Mouse (Mus musculus) CH12.LX (cell line): ENCODE measurements at regions not wholly inside any gene's neighbourhood (a gene's known extent, or its start where the extent isn't known, plus 50 kb on each side); places are given as distances from the start of the nearest gene placed in this dataset.

ENCODE experiments used
- DNase-seq: peaks from one replicate; pipeline ENCODE4 v3.0.0-alpha.2; 2013; ENCODE audit errors: extremely low read depth
- H3K27ac ChIP-seq: 2 replicates; pipeline ENCODE4 v1.5.1; 2012; ENCODE audit warnings: low read depth, mild to moderate bottlenecking, control low read depth, moderate library complexity; ENCODE audit not compliant: insufficient read depth
- H3K27me3 ChIP-seq: replicated peaks from 2 replicates; pipeline ENCODE3; 2012; ENCODE audit warnings: inconsistent platforms
- H3K36me3 ChIP-seq, 2 experiments: replicated peaks in 1 of 2; 2 replicates each; pipeline versions ENCODE3 to v1.6.1; 2012; ENCODE audit warnings: inconsistent platforms in 1 of 2, low read length in 1 of 2, mild to moderate bottlenecking in 1 of 2, mixed read lengths in 1 of 2, moderate library complexity in 1 of 2; ENCODE audit not compliant: control insufficient read depth in 1 of 2, insufficient read depth in 1 of 2
- H3K4me1 ChIP-seq, 2 experiments: 2 replicates each; pipeline ENCODE4 v1.6.1; 2012; ENCODE audit warnings: inconsistent platforms in 1 of 2, moderate library complexity in 1 of 2; ENCODE audit not compliant: insufficient read depth in 2 of 2, control insufficient read depth in 1 of 2
- H3K4me2 ChIP-seq: 2 replicates; pipeline ENCODE4 v1.6.1; 2012; ENCODE audit warnings: low read depth, mild to moderate bottlenecking, control low read depth; ENCODE audit not compliant: poor library complexity, insufficient read depth, severe bottlenecking
- H3K4me3 ChIP-seq, 3 experiments: fragments of 150-350 bp in 1 of 3; sonication (generic) in 1 of 3; replicated peaks in 1 of 3; 2 replicates each; pipeline versions ENCODE3 to v1.5.1; 2011 to 2012; ENCODE audit warnings: low read depth in 2 of 3, low read length in 2 of 3, mild to moderate bottlenecking in 2 of 3, moderate library complexity in 2 of 3, control low read depth in 1 of 3, improper control_type of control experiment in 1 of 3, inconsistent platforms in 1 of 3, mixed read lengths in 1 of 3; ENCODE audit not compliant: poor library complexity in 1 of 3
- H3K79me2 ChIP-seq: replicated peaks from 2 replicates; pipeline ENCODE4 v1.6.1; 2012; ENCODE audit warnings: mild to moderate bottlenecking, moderate library complexity; ENCODE audit not compliant: control insufficient read depth, poor library complexity, insufficient read depth, severe bottlenecking; ENCODE audit errors: extremely low read depth
- H3K9ac ChIP-seq: 2 replicates; pipeline ENCODE4 v1.6.1; 2012; ENCODE audit warnings: low read depth, mild to moderate bottlenecking, control low read depth, moderate library complexity; ENCODE audit not compliant: insufficient read depth
- H3K9me3 ChIP-seq: replicated peaks from 2 replicates; pipeline ENCODE3; 2012; ENCODE audit warnings: low read length, inconsistent platforms, mixed read lengths
- CHD1 ChIP-seq: IDR thresholded peaks from 2 replicates; pipeline ENCODE4 v1.6.1; 2012; ENCODE audit warnings: low read depth, low read length, improper control_type of control experiment, inconsistent platforms
- CHD2 ChIP-seq: IDR thresholded peaks from 2 replicates; pipeline ENCODE4 v1.6.1; 2011; ENCODE audit warnings: low read length, improper control_type of control experiment
- CTCF ChIP-seq, 2 experiments: IDR thresholded peaks in 1 of 2; conservative IDR thresholded peaks in 1 of 2; 2 replicates each; pipeline ENCODE4 v1.5.1; 2011 to 2012; ENCODE audit warnings: low read depth in 2 of 2, low read length in 2 of 2, improper control_type of control experiment in 1 of 2, inconsistent platforms in 1 of 2, mild to moderate bottlenecking in 1 of 2, moderate library complexity in 1 of 2
- E2F4 ChIP-seq: IDR thresholded peaks from 2 replicates; pipeline ENCODE4 v1.6.1; 2011; ENCODE audit warnings: low read depth, low read length, improper control_type of control experiment; ENCODE audit not compliant: insufficient replicate concordance
- EP300 ChIP-seq: IDR thresholded peaks from 2 replicates; pipeline ENCODE4 v1.6.1; 2011; ENCODE audit warnings: low read length, improper control_type of control experiment
- ETS1 ChIP-seq: conservative IDR thresholded peaks from 2 replicates; pipeline ENCODE4 v1.6.1; 2012; ENCODE audit warnings: low read depth, mild to moderate bottlenecking, inconsistent platforms, low read length, improper control_type of control experiment, moderate library complexity
- GABPA ChIP-seq: IDR thresholded peaks from 2 replicates; pipeline ENCODE4 v1.6.1; 2012; ENCODE audit warnings: low read depth, low read length, improper control_type of control experiment, inconsistent platforms; ENCODE audit not compliant: insufficient replicate concordance
- HCFC1 ChIP-seq: IDR thresholded peaks from 2 replicates; pipeline ENCODE4 v1.6.1; 2012; ENCODE audit warnings: low read depth, mild to moderate bottlenecking, inconsistent platforms, low read length, improper control_type of control experiment
- JUN ChIP-seq: IDR thresholded peaks from 2 replicates; pipeline ENCODE4 v1.6.1; 2011; ENCODE audit warnings: low read depth, mild to moderate bottlenecking, low read length, improper control_type of control experiment, moderate library complexity; ENCODE audit not compliant: insufficient read depth
- JUND ChIP-seq: conservative IDR thresholded peaks from 2 replicates; pipeline ENCODE4 v1.6.1; 2011; ENCODE audit warnings: low read depth, low read length, improper control_type of control experiment
- MAFK ChIP-seq: IDR thresholded peaks from 2 replicates; pipeline ENCODE4 v1.6.1; 2011; ENCODE audit warnings: low read length, improper control_type of control experiment; ENCODE audit not compliant: insufficient replicate concordance
- MAX ChIP-seq: IDR thresholded peaks from 2 replicates; pipeline ENCODE4 v1.6.1; 2011; ENCODE audit warnings: low read length, improper control_type of control experiment
- MYC ChIP-seq: IDR thresholded peaks from 2 replicates; pipeline ENCODE4 v1.6.1; 2011; ENCODE audit warnings: low read depth, mild to moderate bottlenecking, improper control_type of control experiment, low read length
- NELFE ChIP-seq: IDR thresholded peaks from 2 replicates; pipeline ENCODE4 v1.6.1; 2011; ENCODE audit warnings: low read depth, low read length, improper control_type of control experiment
- NRF1 ChIP-seq: IDR thresholded peaks from 2 replicates; pipeline ENCODE4 v1.6.1; 2014; ENCODE audit warnings: low read depth, mild to moderate bottlenecking, inconsistent platforms, low read length, improper control_type of control experiment, moderate library complexity
- POLR2A ChIP-seq: IDR thresholded peaks from 2 replicates; pipeline ENCODE4 v1.6.1; 2011; ENCODE audit warnings: low read depth, mild to moderate bottlenecking, improper control_type of control experiment, low read length
- POLR2AphosphoS2 ChIP-seq: IDR thresholded peaks from 2 replicates; pipeline ENCODE4 v1.6.1; 2011; ENCODE audit warnings: low read depth, low read length, improper control_type of control experiment
- RAD21 ChIP-seq: IDR thresholded peaks from 2 replicates; pipeline ENCODE4 v1.6.1; 2011; ENCODE audit warnings: low read depth, mild to moderate bottlenecking, low read length, improper control_type of control experiment, moderate library complexity
- SIN3A ChIP-seq: IDR thresholded peaks from 2 replicates; pipeline ENCODE4 v1.6.1; 2012; ENCODE audit warnings: low read length, improper control_type of control experiment, inconsistent platforms
- SMC3 ChIP-seq: IDR thresholded peaks from 2 replicates; pipeline ENCODE4 v1.6.1; 2011; ENCODE audit warnings: low read depth, low read length, improper control_type of control experiment
- TBP ChIP-seq: conservative IDR thresholded peaks from 2 replicates; pipeline ENCODE4 v1.6.1; 2011; ENCODE audit warnings: low read depth, low read length, improper control_type of control experiment
- UBTF ChIP-seq: IDR thresholded peaks from 2 replicates; pipeline ENCODE4 v1.6.1; 2012; ENCODE audit warnings: low read depth, mild to moderate bottlenecking, inconsistent platforms, low read length, improper control_type of control experiment, moderate library complexity
- USF1 ChIP-seq: IDR thresholded peaks from 2 replicates; pipeline ENCODE4 v1.6.1; 2014; ENCODE audit warnings: low read depth, mild to moderate bottlenecking, inconsistent platforms, low read length, improper control_type of control experiment
- USF2 ChIP-seq: conservative IDR thresholded peaks from 2 replicates; pipeline ENCODE4 v1.6.1; 2011; ENCODE audit warnings: low read depth, low read length, improper control_type of control experiment
- ZKSCAN1 ChIP-seq: IDR thresholded peaks from 2 replicates; pipeline ENCODE4 v1.6.1; 2012; ENCODE audit warnings: low read depth, inconsistent platforms, low read length, improper control_type of control experiment, borderline replicate concordance
- ZMIZ1 ChIP-seq: IDR thresholded peaks from 2 replicates; pipeline ENCODE4 v1.6.1; 2012; ENCODE audit warnings: low read depth, mild to moderate bottlenecking, inconsistent platforms, low read length, improper control_type of control experiment
- ZNF384 ChIP-seq: IDR thresholded peaks from 2 replicates; pipeline ENCODE4 v1.6.1; 2012; ENCODE audit warnings: low read depth, low read length, improper control_type of control experiment, inconsistent platforms
- dilution Hi-C: fragments of 300-500 bp; cut with MboI; formaldehyde crosslinking; loops from 2 replicates; pipeline ENCODE4 v1.14.3; 2020; ENCODE audit warnings: low sequenced_read_pairs; ENCODE audit not compliant: extremely low pct_unique_long_range_greater_than_20kb, extremely low pct_ligation_motif_present
- in situ Hi-C: fragments of 300-500 bp; cut with MboI; formaldehyde crosslinking; loops from 3 replicates; pipeline ENCODE4 v1.14.3; 2019; ENCODE audit warnings: low sequenced_read_pairs, low pct_ligation_motif_present, low pct_unique_long_range_greater_than_20kb, mixed read lengths

GRCm38 (mm10) chr16:97250488-97250887 is 79.9 kb upstream of the Dscam start:
- in situ Hi-C loops (no loop called here), dilution Hi-C loops (no loop called here)
- Histone ChIP-seq H3K4me1 (peaks cover 0 to 15% of the 10 kb centered on the region in 2 experiments; a peak in 2 of 4 replicates), H3K4me3 (no peak overlapping the region), H3K9me3 (no peaks in the 10 kb centered on the region), H3K27me3 (no peaks in the 10 kb centered on the region), H3K36me3 (no peaks in the 10 kb centered on the region), H3K4me2 (no peak overlapping the region), H3K9ac (no peak overlapping the region), H3K27ac (no peak overlapping the region), H3K79me2 (no peaks in the 10 kb centered on the region)
- DNase-seq, result no peak
- TF ChIP-seq SIN3A (no peak), POLR2AphosphoS2 (no peak), JUN (no peak), NRF1 (no peak), CHD1 (no peak), USF1 (no peak), UBTF (no peak), ZKSCAN1 (no peak), TBP (no peak), JUND (no peak), RAD21 (no peak), ZNF384 (no peak), MYC (no peak), EP300 (no peak), NELFE (no peak), SMC3 (no peak), ZMIZ1 (no peak), MAFK (no peak), CHD2 (no peak), ETS1 (no peak)

GRCm38 (mm10) chr16:97252551-97252950 is 82.0 kb upstream of the Dscam start:
- no peaks in the 10 kb centered on the region for H3K36me3 ChIP-seq
- dilution Hi-C loops (no loop called here), in situ Hi-C loops (no loop called here)
- TF ChIP-seq SIN3A (no peak), POLR2A (no peak), MAX (no peak), USF1 (no peak), CTCF (conservative IDR thresholded peaks at IDR 0.05 in 1 of 2, IDR thresholded peaks at IDR 0.05 in 1 of 2; ENCODE audit: low read depth in 2 of 2, low read length in 2 of 2) (no peak), GABPA (no peak), NRF1 (no peak), HCFC1 (no peak), MAFK (no peak), USF2 (no peak), POLR2AphosphoS2 (no peak), ZKSCAN1 (no peak), E2F4 (no peak), RAD21 (no peak)
- DNase-seq, result no peak
- H3K27ac ChIP-seq, result no peak overlapping the region
- no peaks in the 10 kb centered on the region for H3K27me3 ChIP-seq
- H3K4me2 ChIP-seq, result no peak overlapping the region
- H3K9me3 ChIP-seq, result no peaks in the 10 kb centered on the region
- peaks cover 0 to 11% of the 10 kb centered on the region in 2 experiments; a peak in 2 of 4 replicates for H3K4me1 ChIP-seq
- no peaks in the 10 kb centered on the region for H3K79me2 ChIP-seq
- H3K4me3 ChIP-seq, result no peak overlapping the region
- H3K9ac ChIP-seq, result no peak overlapping the region
